Mouse (Mus musculus): ENCODE results near the gene Mlf2. TPM values are rescaled to one million over a fixed set of nuclear protein-coding genes. Genes with fewer than 3 reads are reported as not detected.

Gene Mlf2
- polyA plus RNA-seq, 1 experiment from 2014 or later = 552 TPM

DNA sequence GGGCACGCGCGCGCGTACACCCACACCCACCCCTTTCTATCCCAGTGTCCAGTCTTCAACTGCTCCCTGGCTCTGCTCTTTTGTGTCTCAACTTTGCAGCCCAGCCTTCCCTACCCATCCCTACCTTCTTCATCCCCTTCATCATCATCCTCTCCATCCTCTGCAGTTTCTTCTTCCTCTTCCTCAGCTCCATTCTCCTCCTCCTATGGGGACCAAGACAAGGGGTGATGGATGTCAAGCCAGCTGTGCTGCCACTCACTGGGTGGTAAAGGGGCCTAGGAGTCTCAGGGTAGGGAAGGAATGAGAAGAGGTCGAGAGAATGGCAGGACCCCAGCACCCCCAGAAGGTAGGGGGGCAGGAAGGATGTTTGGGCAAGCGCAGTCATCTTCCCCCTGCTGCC is 16.7 kb upstream of the Mlf2 start:
- Histone ChIP-seq H3K9me3 (no peaks in the 10 kb centered on the region), H3K4me1 (replicated peaks) (peaks cover 67% of the 10 kb centered on the region), H3K4me3 (peak overlapping the region; percentile 81), H3K9ac (peak overlapping the region; percentile 100), H3K27me3 (no peaks in the 10 kb centered on the region), H3K27ac (replicated peaks) (peak overlapping the region; percentile 100), H3K36me3 (peaks cover 26% of the 10 kb centered on the region), H3K4me2 (peak overlapping the region; percentile 98)
- WGBS = 81% methylated on average over 7 of the region's 7 CpGs
- no peak for ATAC-seq (ENCODE audit: low read depth)

GRCm38 (mm10) chr6:124915160-124915941 is 15.8 kb upstream of the Mlf2 start:
- Histone ChIP-seq H3K27me3 (no peaks in the 10 kb centered on the region), H3K9ac (peak overlapping the region; percentile 100), H3K27ac (replicated peaks) (peak overlapping the region; percentile 100), H3K4me1 (replicated peaks) (peaks cover 65% of the 10 kb centered on the region), H3K36me3 (peaks cover 26% of the 10 kb centered on the region), H3K9me3 (no peaks in the 10 kb centered on the region), H3K4me2 (peak overlapping the region; percentile 98), H3K4me3 (peak overlapping the region; percentile 81)
- WGBS = 10% methylated on average over 22 of the region's 22 CpGs
- ATAC-seq (ENCODE audit: low read depth) = no peak

- Histone ChIP-seq H3K4me2 (peak overlapping the region; percentile 98), H3K27ac (replicated peaks) (peak overlapping the region; percentile 100), H3K9me3 (no peaks in the 10 kb centered on the region), H3K27me3 (no peaks in the 10 kb centered on the region), H3K4me3 (peak overlapping the region; percentile 81), H3K36me3 (peaks cover 26% of the 10 kb centered on the region), H3K4me1 (replicated peaks) (peaks cover 65% of the 10 kb centered on the region), H3K9ac (peak overlapping the region; percentile 100)
- 0 out of 2 replicates have a peak, but pooled peaks have one; percentile 0 for ATAC-seq (ENCODE audit: low read depth)
- WGBS = 4% methylated on average over 12 of the region's 12 CpGs
Measured at GRCm38 (mm10) chr6:124915942-124916694, 15.1 kb upstream of the Mlf2 start.

GRCm38 (mm10) chr6:124916695-124917517 is 14.3 kb upstream of the Mlf2 start:
- Histone ChIP-seq H3K36me3 (peaks cover 26% of the 10 kb centered on the region), H3K27ac (replicated peaks) (peak overlapping the region; percentile 100), H3K9ac (peak overlapping the region; percentile 100), H3K4me3 (peak overlapping the region; percentile 81), H3K9me3 (no peaks in the 10 kb centered on the region), H3K27me3 (no peaks in the 10 kb centered on the region), H3K4me2 (peak overlapping the region; percentile 98), H3K4me1 (replicated peaks) (peaks cover 67% of the 10 kb centered on the region)
- peak; percentile 64 for ATAC-seq (ENCODE audit: low read depth)
- under 1% methylated on average over 45 of the region's 67 CpGs for whole genome bisulfite sequencing

- Histone ChIP-seq H3K27me3 (no peaks in the 10 kb centered on the region), H3K4me3 (peak overlapping the region; percentile 81), H3K4me1 (replicated peaks) (peaks cover 70% of the 10 kb centered on the region), H3K9ac (peak overlapping the region; percentile 100), H3K9me3 (no peaks in the 10 kb centered on the region), H3K4me2 (peak overlapping the region; percentile 98), H3K36me3 (peaks cover 22% of the 10 kb centered on the region), H3K27ac (replicated peaks) (peak overlapping the region; percentile 100)
- peak; percentile 76 for ATAC-seq (ENCODE audit: low read depth)
- WGBS = under 1% methylated on average over 41 of the region's 89 CpGs
Measured at GRCm38 (mm10) chr6:124917518-124918330, 13.5 kb upstream of the Mlf2 start.

DNA sequence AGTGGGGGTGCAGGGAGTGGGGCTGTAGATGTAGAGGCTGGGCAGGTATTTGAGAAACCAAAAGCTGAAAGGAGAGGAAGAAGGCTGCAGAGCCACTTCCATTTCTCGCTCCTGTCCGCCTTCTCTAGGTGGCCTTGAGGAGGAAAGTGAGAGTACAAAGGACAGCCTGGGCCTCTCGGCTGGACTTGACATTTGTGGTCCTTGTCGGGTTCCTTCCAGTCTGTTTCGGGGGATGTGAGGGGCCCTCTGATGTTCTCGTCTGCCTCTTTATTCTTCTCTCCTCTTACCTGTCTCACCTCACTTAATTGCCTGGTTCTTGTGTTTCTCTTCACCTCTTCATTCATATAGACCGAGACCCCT is 12.9 kb upstream of the Mlf2 start:
- H3K9me3 ChIP-seq = no peaks in the 10 kb centered on the region
- H3K27me3 ChIP-seq = no peaks in the 10 kb centered on the region
- peak overlapping the region; percentile 100 for H3K9ac ChIP-seq
- peak overlapping the region; percentile 98 for H3K4me2 ChIP-seq
- H3K4me3 ChIP-seq = peak overlapping the region; percentile 81
- peaks cover 17% of the 10 kb centered on the region for H3K36me3 ChIP-seq
- H3K27ac ChIP-seq (replicated peaks) = peak overlapping the region; percentile 100
- H3K4me1 ChIP-seq (replicated peaks) = peaks cover 67% of the 10 kb centered on the region
- 8% methylated on average over 7 of the region's 7 CpGs for WGBS
- ATAC-seq (ENCODE audit: low read depth) = no peak

- WGBS = 19% methylated on average over 13 of the region's 14 CpGs
- Histone ChIP-seq H3K4me3 (peak overlapping the region; percentile 81), H3K9ac (peak overlapping the region; percentile 100), H3K27ac (replicated peaks) (peak overlapping the region; percentile 100), H3K4me1 (replicated peaks) (peaks cover 59% of the 10 kb centered on the region), H3K9me3 (no peaks in the 10 kb centered on the region), H3K27me3 (no peaks in the 10 kb centered on the region), H3K36me3 (peaks cover 9% of the 10 kb centered on the region), H3K4me2 (peak overlapping the region; percentile 98)
- ATAC-seq (ENCODE audit: low read depth) = no peak
Measured at GRCm38 (mm10) chr6:124918890-124919627, 12.1 kb upstream of the Mlf2 start.

- peaks cover 52% of the 10 kb centered on the region for H3K4me1 ChIP-seq (replicated peaks)
- H3K27ac ChIP-seq (replicated peaks) = peak within 1 kb of the TSS; percentile 100
- ATAC-seq (ENCODE audit: low read depth) = peak; percentile 82
- WGBS = 3% methylated on average over 13 of the region's 13 CpGs
- H3K27me3 ChIP-seq = no peaks in the 10 kb centered on the region
- peaks cover 2% of the 10 kb centered on the region for H3K36me3 ChIP-seq
- peak within 1 kb of the TSS; percentile 98 for H3K4me2 ChIP-seq
- peak within 1 kb of the TSS; percentile 81 for H3K4me3 ChIP-seq
- peak within 1 kb of the TSS; percentile 100 for H3K9ac ChIP-seq
- no peaks in the 10 kb centered on the region for H3K9me3 ChIP-seq
Measured at GRCm38 (mm10) chr6:124919695-124920317, 11.4 kb upstream of the Mlf2 start, which contains the start of gene Ptms. Gene Ptms (minus strand): TSS chr6:124920103.

DNA sequence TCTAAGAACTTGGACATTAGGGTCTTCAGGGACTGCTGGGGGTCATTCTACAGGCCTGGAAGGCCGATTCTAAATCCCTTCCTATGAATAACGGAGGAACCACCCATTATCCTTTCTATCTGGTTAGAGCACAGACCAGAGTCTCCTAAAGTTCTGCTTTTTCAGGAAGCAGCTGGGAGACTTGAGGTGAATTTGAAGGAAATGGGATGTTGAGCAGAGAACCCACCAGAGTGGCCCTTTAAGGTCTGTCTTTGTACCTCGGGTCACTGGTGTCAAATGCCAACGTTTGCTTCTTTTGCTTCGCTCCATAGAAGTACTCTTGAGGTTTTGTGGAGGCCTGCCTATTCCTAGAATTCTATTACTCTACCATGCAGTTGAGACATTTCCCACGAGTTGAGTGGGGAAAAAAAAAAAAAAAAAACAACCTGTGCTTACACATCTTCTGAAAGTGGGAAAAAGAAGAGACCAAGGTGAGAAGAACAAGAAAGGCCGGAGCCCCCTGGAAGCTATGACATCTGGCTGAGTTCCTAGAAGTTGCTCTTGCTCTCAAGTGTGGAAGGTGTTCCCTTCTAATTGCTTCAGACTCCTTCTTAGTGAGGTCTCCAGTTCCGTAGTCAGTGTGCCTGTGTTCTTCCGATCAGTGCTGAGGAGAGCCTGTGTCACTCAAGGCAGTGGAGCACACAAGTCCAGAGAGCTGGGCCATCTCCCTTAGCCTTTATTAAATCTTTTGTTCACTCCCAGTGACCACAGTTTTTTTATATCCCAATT is 10.7 kb upstream of the Mlf2 start:
- Histone ChIP-seq H3K27ac (replicated peaks) (peak overlapping the region; percentile 100), H3K4me3 (peak overlapping the region; percentile 81)

GRCm38 (mm10) chr6:124921539-124921938 is 9.6 kb upstream of the Mlf2 start:
- 0 out of 2 replicates have a peak overlapping the region, but pooled peaks have one; percentile 17 for H3K9ac ChIP-seq
- no peak for ATAC-seq (ENCODE audit: low read depth)
- 65% methylated on average over 4 of the region's 4 CpGs for WGBS
- H3K4me3 ChIP-seq = no peak overlapping the region
- no peaks in the 10 kb centered on the region for H3K27me3 ChIP-seq
- H3K27ac ChIP-seq (replicated peaks) = peak overlapping the region; percentile 100
- no peaks in the 10 kb centered on the region for H3K9me3 ChIP-seq
- peaks cover 48% of the 10 kb centered on the region for H3K4me1 ChIP-seq (replicated peaks)
- no peak overlapping the region for H3K4me2 ChIP-seq
- no peaks in the 10 kb centered on the region for H3K36me3 ChIP-seq

More for the DNA sequence above, 10.7 kb upstream of the Mlf2 start:
- H3K4me1 ChIP-seq (replicated peaks) = peaks cover 50% of the 10 kb centered on the region
- H3K36me3 ChIP-seq = no peaks in the 10 kb centered on the region
- no peaks in the 10 kb centered on the region for H3K9me3 ChIP-seq
- ATAC-seq (ENCODE audit: low read depth) = no peak
- peak overlapping the region; percentile 69 for H3K9ac ChIP-seq
- 28% methylated on average over 9 of the region's 9 CpGs for WGBS
- peak overlapping the region; percentile 98 for H3K4me2 ChIP-seq
- H3K27me3 ChIP-seq = no peaks in the 10 kb centered on the region

All from neural tube, embryonic 13.5 days (tissue).